Mouse (Mus musculus) thymus, postnatal 0 days (tissue): ENCODE data around the gene Adam12. TPM values are rescaled to one million over a fixed set of nuclear protein-coding genes. Genes with fewer than 3 reads are reported as not detected.
"Not testable (repeated sequence)": the region's sequence is repeated elsewhere in the genome, so short reads cannot be mapped to it uniquely, and the experiment has no call there.

Experiments used
- DNase-seq: peaks from one replicate; pipeline ENCODE4 v3.0.0-alpha.2; 2015; ENCODE audit warnings: low spot score
- polyA plus RNA-seq: library from polyadenylated mRNA; unstranded; fragments of >200 nt; fragmentation: Nextera tagmentation; extraction: Ambion mirVana; gene quantifications from 2 replicates; pipeline ENCODE4 v1.2.1, GENCODE M21; 2015

Gene Adam12
- polyA plus RNA-seq, 1 experiment from 2014 or later, result 18.3 TPM

DNA sequence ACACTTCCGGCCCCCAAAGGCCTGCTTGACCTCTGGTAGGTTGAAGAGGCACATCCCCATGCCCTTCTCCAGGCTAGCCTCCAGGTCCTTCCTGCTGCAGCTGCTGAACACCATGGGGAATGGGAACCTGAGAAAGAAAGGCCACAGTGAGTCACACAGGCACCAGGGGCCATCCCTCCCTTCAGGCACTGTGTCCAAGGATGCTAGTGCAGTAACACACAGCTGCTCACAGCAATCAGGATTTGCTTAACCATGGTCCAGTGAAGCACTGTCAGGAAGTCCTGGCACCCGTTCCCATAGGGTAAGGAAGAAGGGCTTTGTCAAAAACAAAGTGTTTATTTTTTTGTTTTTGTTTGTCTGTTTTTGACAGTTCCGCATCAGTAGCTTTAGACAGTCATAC, 294.5 kb downstream of the Adam12 start:
- DNase-seq, result no peak

- DNase-seq, result no peak
These were observed 295.6 kb downstream of the Adam12 start for GRCm38 (mm10) chr7:133936377-133936776.

GRCm38 (mm10) chr7:133933378-133933777, 298.6 kb downstream of the Adam12 start:
- no peak for DNase-seq

DNA sequence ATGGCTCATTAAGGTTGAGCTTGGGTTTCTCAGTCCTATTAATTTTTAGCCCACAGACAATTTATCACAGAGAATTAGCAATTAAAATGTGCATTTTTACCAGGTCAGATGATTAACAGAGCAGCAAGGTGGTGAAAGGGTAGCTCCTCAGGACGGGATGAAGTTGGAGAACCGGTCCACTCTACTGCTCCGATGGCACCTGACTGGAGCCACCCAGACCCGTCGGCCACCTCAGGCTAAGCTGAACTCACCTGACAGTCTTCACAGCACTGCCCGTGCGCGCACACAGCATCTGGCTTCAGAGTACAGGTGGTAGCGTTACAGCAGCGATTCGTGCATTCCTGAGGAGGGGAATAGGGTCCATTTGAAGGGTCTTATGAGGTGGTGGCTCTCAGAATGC, 300.5 kb downstream of the Adam12 start:
- DNase-seq, result no peak

DNA sequence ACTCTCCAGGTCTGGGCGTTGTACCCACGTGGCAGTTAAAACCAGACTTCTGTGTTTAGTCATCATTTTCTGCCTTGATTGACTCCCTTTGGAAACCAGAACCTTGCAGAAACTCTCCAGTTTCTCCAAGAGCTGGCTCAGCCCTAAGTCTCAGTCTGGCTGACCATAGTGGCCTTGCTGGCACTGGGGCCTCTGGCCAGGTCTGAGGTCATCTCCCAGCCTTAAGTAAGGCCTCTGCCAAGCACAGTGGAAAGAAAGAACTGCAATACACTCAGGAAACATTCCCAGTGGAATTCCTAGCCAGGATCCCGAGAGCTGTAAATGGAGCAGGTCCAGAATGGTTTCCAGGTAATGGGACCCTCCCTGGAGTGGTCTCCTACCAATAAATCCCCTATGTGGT, 303.0 kb downstream of the Adam12 start:
- no peak for DNase-seq

DNA sequence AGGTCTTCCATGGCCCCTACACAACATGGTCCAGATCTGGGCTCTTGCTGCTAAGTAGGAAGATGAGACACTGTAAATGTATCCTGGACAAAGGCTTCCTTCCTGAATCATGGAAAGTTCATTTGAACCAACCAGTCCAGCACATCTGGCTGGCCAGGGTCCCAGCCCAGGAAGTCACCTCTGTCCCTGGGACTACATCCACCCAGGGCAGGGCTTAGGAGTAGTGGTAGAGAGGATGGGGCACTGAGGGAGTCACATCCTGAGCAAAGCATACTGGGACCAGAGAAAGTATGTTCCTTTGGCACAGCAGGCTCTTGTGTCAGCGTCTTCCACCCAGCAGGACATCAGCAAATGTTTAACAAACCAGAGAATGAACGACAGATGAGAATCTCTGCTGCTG, 306.2 kb downstream of the Adam12 start:
- DNase-seq, result no peak

GRCm38 (mm10) chr7:133923994-133924393, 308.0 kb downstream of the Adam12 start:
- DNase-seq, result no peak

GRCm38 (mm10) chr7:133921291-133921690, 310.7 kb downstream of the Adam12 start:
- DNase-seq, result no peak

GRCm38 (mm10) chr7:133920724-133921123, 311.2 kb downstream of the Adam12 start:
- no peak for DNase-seq

DNA sequence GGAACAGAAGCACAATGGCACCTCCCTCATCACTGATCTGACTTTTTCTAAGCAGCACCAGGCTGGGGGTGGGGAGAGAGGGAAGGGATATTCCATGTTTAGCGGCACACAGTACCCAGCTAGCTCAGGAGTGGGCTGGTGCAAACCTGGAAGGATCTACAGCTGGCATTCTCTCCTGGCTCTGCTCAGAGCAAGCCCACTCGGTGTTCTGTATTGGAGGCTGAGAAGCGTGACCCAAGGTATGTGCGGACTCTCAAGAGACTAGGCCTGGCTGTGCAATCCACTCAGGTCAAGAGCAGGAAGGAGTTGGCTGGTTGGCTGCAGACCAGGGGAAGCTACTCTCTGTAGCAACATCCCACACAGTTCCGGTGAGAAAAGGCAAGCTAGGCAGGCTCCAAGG, 312.0 kb downstream of the Adam12 start:
- DNase-seq, result no peak

DNA sequence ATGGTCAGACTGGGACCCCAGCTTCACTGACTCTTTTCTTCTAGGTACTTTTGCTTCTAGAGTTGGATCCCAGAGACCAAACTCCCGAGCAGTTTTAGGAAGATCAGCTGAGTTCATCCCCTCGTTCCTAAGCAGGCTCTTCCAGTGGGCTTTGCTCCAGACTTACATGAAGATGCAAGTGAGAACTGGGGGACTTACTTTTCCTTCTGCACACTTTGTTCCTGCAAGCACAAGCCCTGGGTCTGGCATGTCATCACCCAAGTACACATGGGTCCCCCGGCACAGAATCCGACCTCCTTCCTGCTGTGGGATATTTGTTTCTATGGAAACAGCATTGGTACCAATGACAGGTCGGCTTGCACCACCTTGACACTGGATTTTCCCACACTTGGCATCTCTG, 312.6 kb downstream of the Adam12 start:
- no peak for DNase-seq

- no peak for DNase-seq
These were observed 315.7 kb downstream of the Adam12 start for GRCm38 (mm10) chr7:133916230-133916629.

GRCm38 (mm10) chr7:133911881-133912280, 320.1 kb downstream of the Adam12 start:
- no peak for DNase-seq

DNA sequence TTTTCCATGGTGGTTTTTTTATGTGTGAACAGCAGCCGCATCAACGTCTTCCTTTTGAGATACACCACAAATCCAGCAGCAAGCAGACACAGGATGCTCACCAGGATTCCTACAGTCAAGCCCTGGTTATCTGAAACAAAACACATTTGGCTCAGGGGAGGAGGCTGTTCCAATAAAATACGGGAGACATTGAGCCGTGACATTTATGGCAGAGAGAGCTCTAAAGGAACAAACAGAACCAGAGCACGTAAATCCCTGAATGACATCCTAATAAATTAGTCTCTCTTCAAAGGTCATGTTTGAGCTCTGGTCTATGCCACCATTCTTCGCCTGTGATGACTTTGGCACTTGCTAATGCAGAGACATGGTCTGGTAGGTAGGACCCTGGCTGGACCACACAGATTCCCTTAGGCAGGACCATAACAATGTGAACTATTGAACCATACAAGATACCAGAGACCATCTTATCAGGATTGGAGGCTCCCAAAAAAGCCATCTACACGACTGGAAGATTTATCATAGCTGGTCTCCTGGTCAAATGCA, 322.0 kb downstream of the Adam12 start:
- DNase-seq, result no peak

GRCm38 (mm10) chr7:133908966-133909365, 323.0 kb downstream of the Adam12 start:
- no peak for DNase-seq

GRCm38 (mm10) chr7:133899391-133899790, 332.6 kb downstream of the Adam12 start:
- no peak for DNase-seq

DNA sequence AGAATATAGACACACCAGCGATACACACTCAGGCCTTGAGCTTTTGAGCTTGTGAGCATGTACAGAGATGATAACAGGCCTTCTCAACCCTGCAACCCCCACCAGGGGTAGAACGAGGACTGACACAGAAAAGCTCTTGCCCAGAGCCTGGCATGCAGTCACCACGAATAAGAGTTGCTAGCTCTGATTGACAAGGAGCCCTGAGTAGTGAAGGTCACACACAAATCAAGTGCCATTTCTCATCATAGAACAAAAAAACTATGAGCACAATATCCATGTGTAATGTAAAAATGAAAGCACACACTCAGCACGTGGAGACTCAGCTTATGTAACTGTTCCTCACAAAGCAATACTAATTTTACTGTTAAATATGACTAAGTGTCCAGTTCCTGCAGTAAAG, 340.1 kb downstream of the Adam12 start:
- no peak for DNase-seq

GRCm38 (mm10) chr7:133891298-133891697, 340.6 kb downstream of the Adam12 start:
- DNase-seq, result no peak

DNA sequence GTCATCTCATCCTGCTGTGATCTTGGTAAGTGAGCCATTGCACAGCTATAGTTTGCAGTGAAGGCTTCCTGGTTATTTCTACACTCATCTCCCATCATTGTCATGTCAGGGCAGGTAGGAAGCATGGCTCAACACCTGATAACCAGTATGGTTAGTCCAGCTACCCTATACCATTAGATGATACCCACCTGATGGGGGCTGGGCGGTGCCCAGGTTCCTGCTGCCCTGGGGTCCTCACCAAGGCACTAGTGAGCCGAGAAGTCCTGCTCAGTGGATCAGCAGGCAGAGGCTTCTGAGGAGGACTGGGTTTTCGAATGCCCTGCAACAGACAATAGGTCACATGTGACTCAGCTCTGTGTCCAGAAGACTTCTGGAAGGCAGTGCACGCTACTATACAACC, 342.0 kb downstream of the Adam12 start:
- DNase-seq, result no peak

DNA sequence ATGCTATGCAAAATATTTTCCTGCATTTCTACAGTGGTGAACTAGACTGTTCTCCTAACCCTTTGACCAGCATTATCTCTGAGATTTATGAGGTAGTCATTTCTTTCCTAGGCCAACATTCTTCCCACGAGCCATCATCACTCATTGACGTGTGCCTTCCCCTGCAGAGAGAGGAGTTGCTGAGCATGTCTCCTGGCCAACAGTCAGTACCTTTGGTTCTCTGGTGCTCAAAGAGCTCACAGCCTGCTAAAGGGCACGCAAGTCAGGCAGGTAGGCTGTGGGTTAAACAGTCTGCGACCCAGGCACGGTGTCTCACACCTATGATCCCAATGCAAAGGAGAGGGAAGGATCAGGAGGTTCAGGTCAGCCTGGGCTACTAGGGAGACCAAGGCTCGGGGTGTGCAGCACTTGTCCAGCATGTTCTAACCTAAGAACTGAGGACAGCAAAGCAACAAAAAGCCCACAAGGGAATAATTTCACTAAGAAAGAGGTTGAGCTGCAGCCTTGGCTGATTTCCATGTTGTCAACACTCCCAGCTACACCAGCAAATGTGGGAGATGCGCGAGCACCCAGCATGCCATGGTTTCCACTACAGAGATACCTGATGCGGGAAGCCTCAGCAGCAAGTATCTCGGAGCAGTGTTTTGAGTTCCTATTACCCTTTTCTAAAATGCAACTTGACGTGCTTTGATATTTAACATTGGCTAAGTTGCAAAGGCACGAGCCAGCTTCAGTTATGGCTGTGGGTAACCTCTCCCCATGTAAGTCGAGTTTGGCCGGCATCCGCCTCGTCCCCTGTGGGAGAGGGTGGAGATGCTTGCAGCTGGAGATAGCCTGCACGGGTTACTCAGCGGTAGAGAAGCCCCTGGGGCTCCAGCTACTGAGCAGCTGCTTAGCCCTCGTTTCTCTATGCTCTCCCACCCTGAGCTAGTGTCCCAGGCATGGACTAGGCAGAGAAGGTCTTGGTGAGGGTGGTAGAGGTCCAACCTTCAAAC, 342.7 kb downstream of the Adam12 start:
- DNase-seq, result no peak

GRCm38 (mm10) chr7:133884759-133885431, 347.1 kb downstream of the Adam12 start:
- not testable (repeated sequence) for DNase-seq

DNA sequence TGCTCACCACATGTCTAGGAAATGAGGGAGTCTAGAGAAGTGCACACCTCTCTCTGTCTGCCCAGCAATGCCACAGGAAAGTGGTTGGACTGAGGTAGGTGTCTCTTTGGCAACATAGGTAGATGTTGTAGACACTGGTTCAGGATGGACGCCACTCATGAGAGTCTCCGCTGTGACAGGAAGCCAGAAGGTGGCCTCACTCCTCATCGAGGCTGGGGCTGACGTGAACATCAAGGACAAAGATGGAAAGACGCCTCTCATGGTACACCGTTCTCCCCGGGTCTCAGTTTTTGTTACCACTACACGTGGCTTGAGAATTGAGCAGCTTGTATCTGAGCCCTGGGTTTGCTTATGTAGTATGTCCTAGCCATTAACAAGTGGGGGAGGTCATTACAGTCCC, 352.2 kb downstream of the Adam12 start:
- DNase-seq, result no peak
